Mouse (Mus musculus): ENCODE data around the gene B4galt1. TPM values are rescaled to one million over a fixed set of nuclear protein-coding genes. Genes with fewer than 3 reads are reported as not detected.

B4galt1 gene
- polyA plus RNA-seq, 1 experiment from 2014 or later, result 74.5 TPM

GRCm38 (mm10) chr4:40824505-40824904, 29.3 kb downstream of the B4galt1 start:
- Histone ChIP-seq H3K9ac (no peak overlapping the region), H3K27me3 (no peaks in the 10 kb centered on the region), H3K4me3 (no peak overlapping the region), H3K4me2 (no peak overlapping the region), H3K27ac (no peak overlapping the region), H3K36me3 (peaks cover 17% of the 10 kb centered on the region; the same call in 1 of the 2 replicates), H3K9me3 (no peaks in the 10 kb centered on the region), H3K4me1 (peaks cover 4% of the 10 kb centered on the region; the same call in 1 of the 2 replicates)
- ATAC-seq (ENCODE audit: borderline replicate concordance, extremely low read depth, low FRiP score, low TSS enrichment), result no peak
- WGBS, result 83% methylated on average over 7 of the region's 7 CpGs

DNA sequence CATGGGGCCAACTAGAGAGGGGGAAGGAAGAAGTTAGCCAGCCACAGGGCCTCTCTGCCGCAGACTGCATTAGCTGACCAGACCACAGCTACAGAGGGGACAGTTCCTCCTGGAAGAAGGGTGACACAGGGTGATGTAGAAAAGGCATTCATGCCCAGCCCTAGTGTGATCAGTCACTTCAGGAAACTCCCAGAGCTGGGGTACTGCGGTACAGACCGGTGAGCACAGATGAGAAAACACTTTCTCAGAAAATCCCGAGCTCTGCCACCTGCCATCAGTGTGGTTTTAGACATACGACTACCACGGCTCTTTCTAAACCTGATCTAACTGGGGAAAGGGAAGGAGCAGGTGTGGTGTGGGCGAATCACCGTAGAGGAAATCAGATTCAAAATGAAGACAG, 30.1 kb downstream of the B4galt1 start:
- no peak overlapping the region for H3K27ac ChIP-seq
- H3K27me3 ChIP-seq, result no peaks in the 10 kb centered on the region
- peaks cover 10% of the 10 kb centered on the region for H3K4me1 ChIP-seq
- no peaks in the 10 kb centered on the region for H3K9me3 ChIP-seq
- H3K36me3 ChIP-seq, result peaks cover 17% of the 10 kb centered on the region; the same call in 1 of the 2 replicates
- 79% methylated on average over 8 of the region's 8 CpGs for WGBS
- no peak overlapping the region for H3K4me3 ChIP-seq
- no peak for ATAC-seq (ENCODE audit: borderline replicate concordance, extremely low read depth, low FRiP score, low TSS enrichment)
- no peak overlapping the region for H3K4me2 ChIP-seq
- H3K9ac ChIP-seq, result no peak overlapping the region

- 59% methylated on average over 14 of the region's 14 CpGs for WGBS
These were observed 30.7 kb downstream of the B4galt1 start for GRCm38 (mm10) chr4:40823151-40823550.

GRCm38 (mm10) chr4:40821303-40822023, 32.3 kb downstream of the B4galt1 start:
- Histone ChIP-seq H3K9me3 (no peaks in the 10 kb centered on the region), H3K9ac (no peak overlapping the region), H3K27me3 (no peaks in the 10 kb centered on the region), H3K4me2 (no peak overlapping the region), H3K4me3 (no peak overlapping the region), H3K4me1 (peaks cover 15% of the 10 kb centered on the region), H3K27ac (no peak overlapping the region), H3K36me3 (peaks cover 19% of the 10 kb centered on the region; the same call in 1 of the 2 replicates)
- ATAC-seq (ENCODE audit: borderline replicate concordance, extremely low read depth, low FRiP score, low TSS enrichment), result no peak
- WGBS, result 61% methylated on average over 8 of the region's 8 CpGs

More at GRCm38 (mm10) chr4:40823151-40823550, 30.7 kb downstream of the B4galt1 start:
- Histone ChIP-seq H3K4me2 (no peak overlapping the region), H3K27ac (no peak overlapping the region), H3K4me1 (peaks cover 15% of the 10 kb centered on the region), H3K36me3 (peaks cover 17% of the 10 kb centered on the region; the same call in 1 of the 2 replicates), H3K4me3 (no peak overlapping the region), H3K27me3 (no peaks in the 10 kb centered on the region), H3K9ac (no peak overlapping the region), H3K9me3 (no peaks in the 10 kb centered on the region)
- no peak for ATAC-seq (ENCODE audit: borderline replicate concordance, extremely low read depth, low FRiP score, low TSS enrichment)

GRCm38 (mm10) chr4:40820903-40821302, 32.9 kb downstream of the B4galt1 start:
- H3K9me3 ChIP-seq, result no peaks in the 10 kb centered on the region
- H3K4me1 ChIP-seq, result peaks cover 15% of the 10 kb centered on the region
- H3K36me3 ChIP-seq, result peaks cover 19% of the 10 kb centered on the region; the same call in 1 of the 2 replicates
- no peak overlapping the region for H3K9ac ChIP-seq
- ATAC-seq (ENCODE audit: borderline replicate concordance, extremely low read depth, low FRiP score, low TSS enrichment), result no peak
- 70% methylated on average over 1 of the region's 1 CpGs for WGBS
- no peak overlapping the region for H3K4me2 ChIP-seq
- no peaks in the 10 kb centered on the region for H3K27me3 ChIP-seq
- H3K27ac ChIP-seq, result no peak overlapping the region
- no peak overlapping the region for H3K4me3 ChIP-seq

GRCm38 (mm10) chr4:40820024-40820423, 33.8 kb downstream of the B4galt1 start:
- H3K4me2 ChIP-seq, result no peak overlapping the region

GRCm38 (mm10) chr4:40819151-40819550, 34.7 kb downstream of the B4galt1 start:
- 92% methylated on average over 6 of the region's 6 CpGs for WGBS
- no peak overlapping the region for H3K27ac ChIP-seq
- H3K36me3 ChIP-seq, result peaks cover 27% of the 10 kb centered on the region; the same call in 1 of the 2 replicates
- no peak overlapping the region for H3K4me3 ChIP-seq
- no peak overlapping the region for H3K4me2 ChIP-seq
- H3K4me1 ChIP-seq, result peaks cover 25% of the 10 kb centered on the region
- no peak for ATAC-seq (ENCODE audit: borderline replicate concordance, extremely low read depth, low FRiP score, low TSS enrichment)
- no peaks in the 10 kb centered on the region for H3K9me3 ChIP-seq
- no peaks in the 10 kb centered on the region for H3K27me3 ChIP-seq
- H3K9ac ChIP-seq, result no peak overlapping the region

More at GRCm38 (mm10) chr4:40820024-40820423, 33.8 kb downstream of the B4galt1 start:
- 80% methylated on average over 4 of the region's 4 CpGs for WGBS
- H3K27ac ChIP-seq, result no peak overlapping the region
- ATAC-seq (ENCODE audit: borderline replicate concordance, extremely low read depth, low FRiP score, low TSS enrichment), result no peak
- H3K4me1 ChIP-seq, result peaks cover 24% of the 10 kb centered on the region
- H3K36me3 ChIP-seq, result peaks cover 22% of the 10 kb centered on the region; the same call in 1 of the 2 replicates
- H3K9me3 ChIP-seq, result no peaks in the 10 kb centered on the region
- no peak overlapping the region for H3K9ac ChIP-seq
- H3K27me3 ChIP-seq, result no peaks in the 10 kb centered on the region
- H3K4me3 ChIP-seq, result no peak overlapping the region

DNA sequence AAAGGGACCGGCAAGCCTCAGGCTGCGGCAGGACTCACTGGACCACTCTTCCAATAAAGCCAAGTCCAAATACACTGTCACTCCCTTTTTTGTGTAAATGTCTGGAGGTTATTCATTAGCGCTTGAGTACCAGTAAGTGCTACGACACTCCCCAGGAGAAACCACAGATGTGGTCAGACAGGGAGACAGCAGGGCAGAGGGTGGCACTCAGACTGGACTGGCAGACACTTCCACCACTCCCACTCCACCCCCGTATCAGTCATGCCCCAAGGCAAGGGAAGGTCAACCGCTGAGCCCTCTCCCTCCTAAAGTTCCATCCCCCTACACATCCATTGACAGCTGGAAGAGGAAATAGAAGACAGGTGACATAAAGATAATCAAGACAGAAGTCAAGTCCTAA, 35.4 kb downstream of the B4galt1 start:
- ATAC-seq (ENCODE audit: borderline replicate concordance, extremely low read depth, low FRiP score, low TSS enrichment), result peak; percentile 47

DNA sequence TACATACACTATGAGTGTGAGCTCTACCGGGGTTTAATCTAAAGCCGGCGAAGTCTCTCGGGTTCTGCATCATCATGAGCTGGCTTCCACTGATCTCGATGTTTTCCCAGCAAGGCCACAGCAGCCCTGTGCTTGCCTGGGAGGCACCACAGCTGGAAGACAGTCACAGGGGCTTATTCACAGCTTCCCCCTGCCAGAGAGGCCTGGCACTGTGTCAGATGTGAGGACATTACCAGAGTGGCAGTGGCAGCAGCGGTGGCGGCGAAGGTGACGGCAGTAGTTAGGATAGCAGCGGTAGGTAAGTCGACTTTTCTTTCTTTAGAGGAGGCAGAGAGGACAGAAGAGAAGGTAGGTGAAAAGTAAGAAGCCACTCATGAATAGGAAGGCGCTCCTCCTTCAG, 35.9 kb downstream of the B4galt1 start:
- H3K27ac ChIP-seq, result peak overlapping the region; percentile 57
- WGBS, result 61% methylated on average over 12 of the region's 12 CpGs
- no peaks in the 10 kb centered on the region for H3K27me3 ChIP-seq
- no peak overlapping the region for H3K9ac ChIP-seq
- H3K4me3 ChIP-seq, result no peak overlapping the region
- no peak overlapping the region for H3K4me2 ChIP-seq
- no peaks in the 10 kb centered on the region for H3K9me3 ChIP-seq
- peaks cover 25% of the 10 kb centered on the region for H3K4me1 ChIP-seq
- peaks cover 31% of the 10 kb centered on the region; the same call in 1 of the 2 replicates for H3K36me3 ChIP-seq
- no peak for ATAC-seq (ENCODE audit: borderline replicate concordance, extremely low read depth, low FRiP score, low TSS enrichment)

More for the DNA sequence above, 35.4 kb downstream of the B4galt1 start:
- Histone ChIP-seq H3K4me1 (peaks cover 25% of the 10 kb centered on the region), H3K36me3 (peaks cover 29% of the 10 kb centered on the region; the same call in 1 of the 2 replicates), H3K27ac (peak overlapping the region; percentile 57), H3K9me3 (no peaks in the 10 kb centered on the region), H3K4me2 (no peak overlapping the region), H3K9ac (no peak overlapping the region), H3K27me3 (no peaks in the 10 kb centered on the region), H3K4me3 (no peak overlapping the region)
- WGBS, result 44% methylated on average over 6 of the region's 6 CpGs

GRCm38 (mm10) chr4:40815775-40816372, 37.9 kb downstream of the B4galt1 start:
- H3K27ac ChIP-seq, result no peak overlapping the region
- H3K27me3 ChIP-seq, result no peaks in the 10 kb centered on the region
- no peak overlapping the region for H3K4me3 ChIP-seq
- peaks cover 25% of the 10 kb centered on the region for H3K4me1 ChIP-seq
- H3K9me3 ChIP-seq, result no peaks in the 10 kb centered on the region
- H3K36me3 ChIP-seq, result peaks cover 31% of the 10 kb centered on the region
- ATAC-seq (ENCODE audit: borderline replicate concordance, extremely low read depth, low FRiP score, low TSS enrichment), result no peak
- H3K4me2 ChIP-seq, result no peak overlapping the region
- H3K9ac ChIP-seq, result no peak overlapping the region
- 50% methylated on average over 12 of the region's 12 CpGs for WGBS

- Histone ChIP-seq H3K27me3 (no peaks in the 10 kb centered on the region), H3K4me3 (no peak overlapping the region), H3K9ac (no peak overlapping the region), H3K27ac (no peak overlapping the region), H3K4me1 (peaks cover 25% of the 10 kb centered on the region), H3K36me3 (peaks cover 38% of the 10 kb centered on the region), H3K9me3 (no peaks in the 10 kb centered on the region), H3K4me2 (no peak overlapping the region)
- ATAC-seq (ENCODE audit: borderline replicate concordance, extremely low read depth, low FRiP score, low TSS enrichment), result no peak
- 83% methylated on average over 3 of the region's 3 CpGs for WGBS
These were observed 38.7 kb downstream of the B4galt1 start for GRCm38 (mm10) chr4:40815120-40815519.

GRCm38 (mm10) chr4:40814359-40814758, 39.4 kb downstream of the B4galt1 start:
- no peak for ATAC-seq (ENCODE audit: borderline replicate concordance, extremely low read depth, low FRiP score, low TSS enrichment)
- H3K4me1 ChIP-seq, result peaks cover 25% of the 10 kb centered on the region
- H3K27me3 ChIP-seq, result no peaks in the 10 kb centered on the region
- H3K9me3 ChIP-seq, result no peaks in the 10 kb centered on the region
- 80% methylated on average over 6 of the region's 6 CpGs for WGBS
- H3K36me3 ChIP-seq, result peaks cover 43% of the 10 kb centered on the region
- no peak overlapping the region for H3K4me2 ChIP-seq
- H3K4me3 ChIP-seq, result no peak overlapping the region
- H3K9ac ChIP-seq, result no peak overlapping the region
- H3K27ac ChIP-seq, result no peak overlapping the region
